Mouse (Mus musculus) yolk sac, embryonic 10.5 days (tissue): ENCODE measurements around the gene Mpp3.
A peak's percentile ranks its signal among the peaks of the same experiment; 100 is the strongest.

ENCODE experiments used
- DNase-seq: peaks from one replicate; pipeline ENCODE4 v3.0.0-alpha.2; 2017; ENCODE audit warnings: low spot score

Mpp3 gene

GRCm38 (mm10) chr11:102028087-102028816, at the start of gene Mpp3:
Mpp3 (minus strand) TSS chr11:102028461.
- DNase-seq = no peak

DNA sequence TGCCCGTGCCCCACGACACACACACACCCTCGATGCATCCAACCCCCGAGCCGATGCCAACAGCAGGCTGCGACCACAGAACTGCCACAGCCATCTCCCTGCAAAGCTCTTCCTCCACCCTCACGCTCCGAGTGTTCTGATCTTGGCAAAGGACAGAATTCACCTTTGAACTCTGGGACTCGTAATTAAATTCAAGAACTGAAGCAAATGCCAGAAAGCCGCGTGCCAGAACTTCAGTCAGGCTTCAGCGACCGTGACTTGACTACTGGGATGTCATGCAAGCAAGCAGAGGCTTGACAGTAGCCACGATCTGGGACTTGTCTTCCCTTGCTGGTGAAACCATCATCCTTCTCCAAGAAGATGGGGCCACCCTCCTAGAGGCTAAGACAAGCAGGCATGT, 45.5 kb upstream of the Mpp3 start:
- DNase-seq = no peak

GRCm38 (mm10) chr11:102072729-102073128, 44.5 kb upstream of the Mpp3 start:
- DNase-seq = no peak

GRCm38 (mm10) chr11:102070426-102070825, 42.2 kb upstream of the Mpp3 start:
- DNase-seq = no peak

DNA sequence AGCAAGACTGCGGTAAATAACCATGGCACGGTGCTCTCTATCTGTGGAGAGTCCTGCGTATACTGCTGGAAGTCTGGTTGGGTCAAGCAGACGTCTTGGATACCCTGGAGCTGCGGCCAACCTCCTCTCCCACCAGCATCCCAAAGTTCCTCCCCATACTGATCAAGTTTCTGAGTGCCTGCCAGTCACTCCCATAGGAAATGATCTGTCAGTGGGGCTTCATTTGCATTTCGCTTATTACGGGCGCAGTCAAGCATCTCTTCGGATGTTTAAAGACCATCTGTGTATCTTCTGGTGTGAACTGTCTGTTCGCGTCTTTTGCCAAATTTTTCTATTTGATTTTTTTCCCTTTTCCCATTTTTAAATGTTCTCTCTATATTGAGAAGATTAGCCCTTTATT, 41.4 kb upstream of the Mpp3 start:
- DNase-seq = no peak

DNA sequence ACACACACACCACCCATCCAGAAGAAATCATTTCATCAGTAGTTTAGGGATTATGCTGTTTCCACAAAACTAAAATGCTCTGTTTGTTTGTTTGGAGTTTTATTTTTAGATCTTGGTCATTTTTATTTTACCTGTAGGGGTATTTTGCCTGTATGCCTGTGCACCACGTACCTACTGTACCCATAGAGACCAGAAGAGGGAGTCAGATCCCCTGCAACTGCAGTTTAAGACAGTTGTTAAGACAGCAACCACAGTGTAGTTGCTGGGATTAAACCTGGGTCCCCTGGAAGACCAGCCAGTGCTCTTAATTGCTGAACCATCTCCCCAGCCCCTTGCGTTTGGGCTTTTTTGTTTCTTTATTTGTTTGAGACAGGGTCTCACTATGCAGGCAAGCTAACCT, 40.7 kb upstream of the Mpp3 start:
- DNase-seq = no peak

- no peak for DNase-seq
These were observed 34.8 kb upstream of the Mpp3 start for GRCm38 (mm10) chr11:102063076-102063475.

DNA sequence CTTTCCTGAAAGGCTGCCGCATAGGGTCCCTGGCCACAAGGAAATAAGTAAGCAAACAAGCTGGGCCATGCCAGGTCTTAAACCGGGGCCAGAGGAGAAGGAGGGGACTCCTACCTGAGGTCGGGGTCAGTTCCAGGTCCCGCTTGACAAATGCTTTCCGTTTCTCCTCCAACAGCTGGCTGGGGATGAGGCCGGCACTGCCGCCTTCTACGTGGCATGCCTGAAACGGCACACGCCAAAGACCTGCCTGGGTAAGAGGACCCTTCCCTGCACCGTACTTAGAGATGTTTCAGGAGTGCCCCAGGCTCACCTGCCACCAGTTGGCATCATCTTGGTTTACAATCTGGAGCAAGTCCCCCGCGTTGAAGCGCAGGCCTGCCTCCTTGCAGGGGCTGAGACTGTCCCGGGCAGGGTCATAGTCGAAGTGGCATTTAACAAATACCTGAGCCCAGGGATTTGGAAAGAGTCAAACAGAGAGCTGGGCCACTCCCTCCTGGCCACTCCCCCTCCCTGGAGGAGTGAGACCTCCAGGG, 33.7 kb upstream of the Mpp3 start:
- DNase-seq = no peak

DNA sequence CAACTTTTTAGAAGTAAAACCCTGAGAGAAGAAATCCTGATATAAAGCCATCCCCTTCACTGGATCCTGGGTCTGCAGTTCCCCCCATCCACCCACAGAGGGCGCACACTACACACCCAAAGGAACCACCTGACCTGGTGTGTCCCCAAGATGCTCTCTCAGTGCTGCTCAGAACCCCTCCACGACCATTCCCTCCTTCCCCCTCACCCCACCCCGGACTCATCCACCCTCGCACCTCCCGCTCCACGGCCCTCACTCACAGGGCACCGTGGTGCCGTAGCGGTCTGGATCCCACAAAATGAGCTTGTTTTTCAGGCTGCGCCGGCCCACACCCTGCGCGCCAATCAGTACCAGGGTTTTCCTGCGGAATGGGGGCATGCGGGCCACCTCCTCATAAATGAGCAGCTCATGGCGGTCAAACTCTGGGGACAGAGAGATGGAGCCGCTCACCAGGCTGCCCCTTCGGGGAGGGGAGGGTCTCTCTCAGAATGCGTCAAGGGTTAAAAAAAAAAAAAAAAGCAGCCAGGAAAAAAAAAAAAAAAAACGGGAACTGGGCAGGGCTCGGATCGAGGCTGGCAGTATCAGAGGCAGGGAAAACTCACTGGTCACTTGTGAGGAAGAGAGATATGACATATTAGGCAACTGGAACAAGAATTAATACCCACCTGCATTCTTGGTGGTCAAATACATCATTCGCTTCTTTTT, 33.1 kb upstream of the Mpp3 start:
- peak; percentile 62 for DNase-seq

- no peak for DNase-seq
These were observed 25.6 kb upstream of the Mpp3 start for GRCm38 (mm10) chr11:102053847-102054246.

DNA sequence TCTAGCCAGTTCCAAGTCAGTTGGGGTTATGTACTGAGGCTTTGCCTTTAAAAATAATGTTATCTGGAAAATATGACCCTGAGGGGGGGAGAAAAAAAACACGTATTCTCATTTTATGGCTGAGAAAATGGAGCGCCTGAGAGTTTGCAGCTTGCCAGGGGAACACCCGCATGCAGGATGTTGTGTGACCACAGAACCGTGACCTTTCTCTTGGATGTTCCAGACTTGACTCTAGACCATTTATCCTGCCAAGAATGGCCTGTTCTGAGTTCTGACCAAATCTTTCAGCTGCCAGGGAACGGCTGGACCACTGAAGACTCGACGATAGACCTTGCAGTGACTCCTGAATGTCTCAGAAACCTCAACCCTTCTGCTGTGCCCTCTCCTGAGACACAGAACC, 24.9 kb upstream of the Mpp3 start:
- no peak for DNase-seq

- DNase-seq = no peak
These were observed 24.4 kb upstream of the Mpp3 start for GRCm38 (mm10) chr11:102052697-102053096.

- DNase-seq = no peak
These were observed 23.7 kb upstream of the Mpp3 start for GRCm38 (mm10) chr11:102051954-102052353.

GRCm38 (mm10) chr11:102051541-102051940, 23.3 kb upstream of the Mpp3 start:
- DNase-seq = no peak

- DNase-seq = no peak
These were observed 21.7 kb upstream of the Mpp3 start for GRCm38 (mm10) chr11:102049875-102050482.

- DNase-seq = no peak
These were observed 18.3 kb upstream of the Mpp3 start for GRCm38 (mm10) chr11:102046607-102047006.

DNA sequence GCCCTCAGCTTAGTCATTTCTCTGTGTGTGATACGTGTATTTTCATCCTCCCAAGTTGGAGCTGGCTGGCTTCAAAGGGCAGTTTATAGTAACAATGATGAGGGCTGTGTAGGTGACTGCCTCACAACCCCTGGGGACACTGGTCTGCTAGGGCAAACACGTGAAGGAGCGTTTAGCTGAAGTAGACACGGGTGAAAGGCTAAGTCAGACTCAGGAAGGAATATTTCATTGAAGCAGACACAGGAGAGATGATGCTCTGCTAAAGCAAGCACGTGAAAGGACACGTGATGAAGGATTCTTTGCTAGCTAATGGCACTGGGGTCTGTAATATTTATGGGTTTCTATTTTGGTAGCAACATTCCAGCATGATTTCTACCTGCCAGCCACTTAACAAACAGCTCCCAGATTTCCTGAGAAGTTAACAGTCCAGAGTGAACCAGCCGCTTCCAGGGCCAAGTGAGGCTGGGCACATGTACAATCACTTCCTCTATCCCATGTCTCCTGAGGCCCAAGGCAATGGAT, 16.5 kb upstream of the Mpp3 start:
- no peak for DNase-seq

- DNase-seq = no peak
These were observed 15.1 kb upstream of the Mpp3 start for GRCm38 (mm10) chr11:102043381-102043780.

DNA sequence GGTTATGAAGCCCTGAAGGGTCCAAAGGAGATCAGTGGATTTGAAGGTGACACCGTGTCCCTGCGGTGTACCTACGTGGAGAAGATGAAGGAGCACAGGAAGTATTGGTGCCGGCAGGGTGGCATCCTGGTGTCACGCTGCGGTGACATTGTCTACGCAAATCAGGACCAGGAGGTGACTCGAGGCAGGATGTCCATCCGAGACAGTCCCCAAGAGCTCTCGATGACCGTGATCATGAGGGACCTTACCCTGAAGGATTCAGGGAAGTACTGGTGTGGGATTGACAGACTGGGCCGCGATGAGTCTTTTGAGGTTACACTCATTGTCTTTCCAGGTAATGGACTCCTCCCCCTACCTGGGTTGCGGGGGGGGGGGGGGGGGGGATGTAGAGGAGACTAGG, 14.7 kb upstream of the Mpp3 start:
- DNase-seq = no peak

GRCm38 (mm10) chr11:102041350-102041949, 13.2 kb upstream of the Mpp3 start, which contains the start of gene Cd300lg:
Cd300lg (plus strand) TSS chr11:102041509.
- no peak for DNase-seq

- DNase-seq = no peak
These were observed 12.4 kb upstream of the Mpp3 start for GRCm38 (mm10) chr11:102040646-102041045.

DNA sequence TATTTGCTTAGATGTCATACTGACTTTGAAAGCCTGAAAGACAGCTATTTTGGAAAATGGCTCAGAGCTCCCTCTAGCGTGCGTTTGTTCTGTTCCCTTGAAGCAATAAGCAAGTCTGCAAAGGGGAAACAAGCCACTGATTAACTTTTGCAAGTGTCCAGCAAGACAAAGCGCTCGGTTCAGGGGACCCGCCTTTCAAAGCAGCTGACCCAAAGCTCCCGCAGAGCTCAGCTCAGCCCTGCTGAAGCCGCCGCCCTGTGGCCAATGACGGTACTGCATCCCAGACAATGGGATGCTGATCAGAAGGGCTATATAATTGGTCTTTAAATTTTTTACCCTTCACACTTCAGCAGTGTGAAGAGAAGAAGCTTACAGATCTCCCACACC, 11.9 kb upstream of the Mpp3 start:
- peak; percentile 86 for DNase-seq
